Mouse (Mus musculus) adrenal gland, adult 8-10 months (tissue): ENCODE results near the gene Gm6337. TPM values are rescaled to one million over a fixed set of nuclear protein-coding genes. Genes with fewer than 3 reads are reported as not detected.
"Not testable (repeated sequence)": the region's sequence is repeated elsewhere in the genome, so short reads cannot be mapped to it uniquely, and the experiment has no call there.

Experiments
- DNase-seq: peaks from one replicate; pipeline ENCODE4 v3.0.0; 2022
- total RNA-seq, 4 experiments: library from RNA; stranded (reverse); gene quantifications; 2 replicates each; pipeline ENCODE4 v1.2.4; 2022

Gm6337 gene
- not detected for total RNA-seq

- DNase-seq, result not testable (repeated sequence)
Observed at GRCm38 (mm10) chr14:6058167-6058566, at the start of gene Gm6337. Gene Gm6337 (minus strand): TSS chr14:6058267.

- DNase-seq, result not testable (repeated sequence)
Observed at GRCm38 (mm10) chr14:6107500-6107899, 49.4 kb upstream of the Gm6337 start.

DNA sequence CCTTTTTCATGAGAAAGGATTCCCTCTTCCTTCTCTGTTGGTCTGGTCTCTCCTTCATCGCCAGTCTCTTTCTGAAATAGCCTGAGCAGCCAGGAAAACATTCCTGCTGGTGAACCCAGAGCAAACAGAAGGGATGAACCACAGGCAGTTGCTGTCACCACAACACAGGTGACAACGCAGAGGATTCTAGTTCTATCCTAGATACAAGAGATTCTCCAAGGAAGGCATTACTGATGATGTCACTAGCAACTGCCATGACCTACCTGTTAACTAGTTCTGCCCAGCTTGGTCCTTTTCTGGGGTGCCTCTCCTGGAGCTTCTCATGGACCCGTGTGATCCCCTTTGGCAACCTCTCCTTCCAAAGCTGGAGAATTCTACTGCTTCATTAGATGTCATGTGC lies 35.8 kb upstream of the Gm6337 start, which contains the start of gene Gm8206:
TSS of gene Gm8206 (minus strand) at position 101 of the 400 bp plus-strand sequence.
- DNase-seq, result not testable (repeated sequence)

Other genes with a start within 250 kb of the Gm6337 start
- not detected for gene Gm3424, start 227.9 kb downstream of the Gm6337 start, total RNA-seq
- gene Gm8237, start 177.9 kb downstream of the Gm6337 start, total RNA-seq, result under 1 TPM in 1 of 4 experiments, not detected in 3; 0.35 TPM
- under 1 TPM in 2 of 4 experiments, not detected in 2; 0.22 to 0.59 TPM for gene Gm3248, start 96.5 kb downstream of the Gm6337 start, total RNA-seq
- gene Gm3453, start 79.1 kb downstream of the Gm6337 start, total RNA-seq, result not detected
- gene Gm8206, start 35.7 kb upstream of the Gm6337 start, total RNA-seq, result under 1 TPM in 2 of 4 experiments, not detected in 2; 0.31 to 0.34 TPM
- gene Gm3468, start 50.4 kb upstream of the Gm6337 start, total RNA-seq, result under 1 TPM in 2 of 4 experiments, not detected in 2; 0.43 to 0.48 TPM
- gene Gm3476, start 67.5 kb upstream of the Gm6337 start, total RNA-seq, result not detected
- gene Gm21560, start 161.0 kb upstream of the Gm6337 start, total RNA-seq, result not detected
- under 1 TPM in 2 of 4 experiments, not detected in 2; 0.31 to 0.92 TPM for gene Gm3411, start 229.0 kb upstream of the Gm6337 start, total RNA-seq
- gene Gm21103, start 246.6 kb upstream of the Gm6337 start, total RNA-seq, result not detected